Mouse (Mus musculus): ENCODE data around the gene Il27ra. TPM values are rescaled to one million over a fixed set of nuclear protein-coding genes. Genes with fewer than 3 reads are reported as not detected.
"Not testable (repeated sequence)": the region's sequence is repeated elsewhere in the genome, so short reads cannot be mapped to it uniquely, and the experiment has no call there.

Il27ra gene
- total RNA-seq, 1 experiment from 2014 or later: 8.4 TPM

- ATAC-seq (replicated peaks; ENCODE audit: insufficient number of reproducible peaks, low FRiP score, low TSS enrichment, poor library complexity, severe bottlenecking): no peak
Measured at GRCm38 (mm10) chr8:84001281-84002000, 40.9 kb downstream of the Il27ra start, which contains the start of gene 1700067K01Rik. 1700067K01Rik (plus strand) TSS chr8:84001502.

- ATAC-seq (replicated peaks; ENCODE audit: insufficient number of reproducible peaks, low FRiP score, low TSS enrichment, poor library complexity, severe bottlenecking): no peak
Measured at GRCm38 (mm10) chr8:83999825-84000224, 42.6 kb downstream of the Il27ra start.

GRCm38 (mm10) chr8:83999057-83999705 lies 43.2 kb downstream of the Il27ra start:
- no peak for ATAC-seq (replicated peaks; ENCODE audit: insufficient number of reproducible peaks, low FRiP score, low TSS enrichment, poor library complexity, severe bottlenecking)

- ATAC-seq (replicated peaks; ENCODE audit: insufficient number of reproducible peaks, low FRiP score, low TSS enrichment, poor library complexity, severe bottlenecking): 0 out of 2 replicates have a peak, but pooled peaks have one; percentile 7
Measured at GRCm38 (mm10) chr8:83998231-83999056, 43.9 kb downstream of the Il27ra start.

GRCm38 (mm10) chr8:83997511-83998141 lies 44.8 kb downstream of the Il27ra start, which contains the start of gene Samd1:
Samd1 (plus strand) TSS chr8:83997672.
- ATAC-seq (replicated peaks; ENCODE audit: insufficient number of reproducible peaks, low FRiP score, low TSS enrichment, poor library complexity, severe bottlenecking): no peak

- 0 out of 2 replicates have a peak, but pooled peaks have one; percentile 24 for ATAC-seq (replicated peaks; ENCODE audit: insufficient number of reproducible peaks, low FRiP score, low TSS enrichment, poor library complexity, severe bottlenecking)
Measured at GRCm38 (mm10) chr8:83996567-83997505, 45.6 kb downstream of the Il27ra start.

- no peak for ATAC-seq (replicated peaks; ENCODE audit: insufficient number of reproducible peaks, low FRiP score, low TSS enrichment, poor library complexity, severe bottlenecking)
Measured at GRCm38 (mm10) chr8:83995973-83996372, 46.4 kb downstream of the Il27ra start.

GRCm38 (mm10) chr8:83994030-83994429 lies 48.4 kb downstream of the Il27ra start:
- no peak for ATAC-seq (replicated peaks; ENCODE audit: insufficient number of reproducible peaks, low FRiP score, low TSS enrichment, poor library complexity, severe bottlenecking)

- ATAC-seq (replicated peaks; ENCODE audit: insufficient number of reproducible peaks, low FRiP score, low TSS enrichment, poor library complexity, severe bottlenecking): no peak
Measured at GRCm38 (mm10) chr8:83992488-83992887, 49.9 kb downstream of the Il27ra start.

GRCm38 (mm10) chr8:83990170-83990569 lies 52.2 kb downstream of the Il27ra start:
- no peak for ATAC-seq (replicated peaks; ENCODE audit: insufficient number of reproducible peaks, low FRiP score, low TSS enrichment, poor library complexity, severe bottlenecking)

- ATAC-seq (replicated peaks; ENCODE audit: insufficient number of reproducible peaks, low FRiP score, low TSS enrichment, poor library complexity, severe bottlenecking): peak; percentile 48; the same call in 1 of the 2 replicates
Measured at GRCm38 (mm10) chr8:83989243-83989642, 53.1 kb downstream of the Il27ra start.

GRCm38 (mm10) chr8:83983222-83983621 lies 59.2 kb downstream of the Il27ra start:
- ATAC-seq (replicated peaks; ENCODE audit: insufficient number of reproducible peaks, low FRiP score, low TSS enrichment, poor library complexity, severe bottlenecking): not testable (repeated sequence)

GRCm38 (mm10) chr8:83982449-83982848 lies 59.9 kb downstream of the Il27ra start:
- no peak for ATAC-seq (replicated peaks; ENCODE audit: insufficient number of reproducible peaks, low FRiP score, low TSS enrichment, poor library complexity, severe bottlenecking)

- no peak for ATAC-seq (replicated peaks; ENCODE audit: insufficient number of reproducible peaks, low FRiP score, low TSS enrichment, poor library complexity, severe bottlenecking)
Measured at GRCm38 (mm10) chr8:83981533-83981932, 60.9 kb downstream of the Il27ra start.

- no peak for ATAC-seq (replicated peaks; ENCODE audit: insufficient number of reproducible peaks, low FRiP score, low TSS enrichment, poor library complexity, severe bottlenecking)
Measured at GRCm38 (mm10) chr8:83980845-83981244, 61.5 kb downstream of the Il27ra start.
